Mouse (Mus musculus) T-helper 2 cell (primary cell): ENCODE measurements around the gene Isca1.
"Not testable (repeated sequence)": the region's sequence is repeated elsewhere in the genome, so short reads cannot be mapped to it uniquely, and the experiment has no call there.

Experiments
- in situ Hi-C: fragments of 300-600 bp; cut with MboI, MseI; formaldehyde crosslinking; loops from one replicate; pipeline ENCODE4 v1.15.1; 2025; ENCODE audit warnings: high pct_unique_total_duplicates

The Isca1 gene

GRCm38 (mm10) chr13:59746711-59747110 is 22.9 kb downstream of the Isca1 start, which contains the start of gene 1700014D04Rik:
TSS of gene 1700014D04Rik (minus strand) at chr13:59746752.
- in situ Hi-C loops: no loop called here

GRCm38 (mm10) chr13:59746164-59746563 is 23.4 kb downstream of the Isca1 start:
- in situ Hi-C loops: no loop called here

DNA sequence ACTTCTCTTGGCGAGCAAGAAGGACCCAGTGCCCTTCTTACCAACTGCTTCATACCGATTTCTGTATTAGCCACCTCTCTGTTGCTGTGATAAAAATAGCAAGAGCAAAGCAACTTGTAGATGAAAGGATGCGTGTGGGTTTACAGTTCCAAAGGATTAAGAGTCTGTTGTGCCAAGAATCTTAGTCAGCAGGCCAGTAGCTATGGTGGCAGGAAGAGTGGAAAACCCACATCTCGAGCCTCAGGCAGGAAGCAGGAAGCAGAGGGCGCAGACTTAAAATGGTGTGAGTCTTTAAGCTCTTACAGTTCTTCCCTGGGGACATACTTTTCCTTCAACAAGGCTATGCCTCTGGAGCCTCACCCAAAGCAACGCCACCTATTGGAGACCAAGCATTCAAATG is 24.1 kb downstream of the Isca1 start:
- in situ Hi-C loops: no loop called here

DNA sequence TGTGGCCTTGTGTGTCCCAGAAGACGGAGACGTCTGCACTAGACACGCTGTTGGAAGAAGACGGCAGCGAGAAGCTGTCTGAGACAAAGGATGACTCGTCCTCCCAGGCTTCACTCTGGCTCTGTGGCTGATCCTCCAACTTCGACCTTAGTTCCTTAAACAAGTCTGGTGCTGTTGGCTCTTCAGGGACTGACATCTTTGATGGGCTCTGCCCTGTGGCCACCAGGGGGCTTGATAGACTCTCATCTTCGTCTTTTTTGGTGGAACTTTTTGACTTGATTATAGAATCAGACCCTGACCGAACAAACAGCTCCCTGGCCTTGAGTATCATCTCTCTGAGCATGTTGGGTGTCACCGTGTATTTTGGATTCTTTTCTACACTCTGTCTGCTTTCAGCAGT is 27.9 kb downstream of the Isca1 start:
- in situ Hi-C loops: loop anchor here (5.0 kb wide), 1 partner anchor 39 kb away; no protein-coding TSS in a partner anchor

DNA sequence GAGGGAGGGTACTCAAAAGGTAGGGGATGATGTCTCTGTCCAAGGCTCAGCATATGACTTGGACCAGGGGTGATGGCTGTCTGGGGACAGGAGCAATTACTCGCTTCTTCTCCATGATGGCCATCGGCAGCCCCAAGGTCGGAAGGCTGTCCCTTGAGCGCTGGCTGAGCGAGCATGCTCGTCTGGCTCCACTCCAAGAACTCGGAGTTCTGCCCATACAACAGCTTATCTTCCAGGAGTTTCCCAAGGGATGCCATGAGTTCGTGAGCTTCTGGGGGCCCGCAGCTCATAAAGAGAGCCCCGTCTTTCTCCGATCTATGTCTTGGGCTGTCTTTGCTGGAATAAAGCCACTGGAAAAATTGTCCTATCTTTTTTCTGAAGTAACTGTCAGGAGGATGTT is 28.5 kb downstream of the Isca1 start:
- in situ Hi-C loops: loop anchor here (5.0 kb wide), 1 partner anchor 39 kb away; no protein-coding TSS in a partner anchor

- in situ Hi-C loops: loop anchor here (10.0 kb wide), 1 partner anchor 315 kb away; no protein-coding TSS in a partner anchor
These were observed 30.2 kb downstream of the Isca1 start for GRCm38 (mm10) chr13:59739397-59739796.

DNA sequence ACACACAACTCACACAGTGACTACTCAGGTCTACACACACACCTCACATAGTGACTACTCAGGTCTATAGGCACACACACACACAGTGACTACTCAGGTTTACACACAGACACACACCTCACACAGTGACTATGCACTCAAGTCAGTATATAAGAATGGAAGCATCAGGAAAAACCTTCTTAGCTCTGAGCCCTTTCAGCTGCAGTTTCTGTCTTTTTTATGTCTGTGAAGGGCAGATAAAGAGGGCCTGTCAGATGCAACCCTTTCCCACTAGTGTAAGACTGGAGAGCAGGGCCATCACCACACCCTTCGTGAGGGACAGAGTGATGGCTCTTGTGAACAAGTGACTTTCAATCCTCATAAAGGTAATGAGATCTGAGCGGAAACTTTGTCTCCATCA is 31.2 kb downstream of the Isca1 start:
- in situ Hi-C loops: loop anchor here (10.0 kb wide), 1 partner anchor 314 kb away; no protein-coding TSS in a partner anchor

- in situ Hi-C loops: loop anchor here (10.0 kb wide), 1 partner anchor 310 kb away; no protein-coding TSS in a partner anchor
These were observed 34.4 kb downstream of the Isca1 start for GRCm38 (mm10) chr13:59735190-59735589.

GRCm38 (mm10) chr13:59734347-59734746 is 35.3 kb downstream of the Isca1 start:
- in situ Hi-C loops: loop anchor here (10.0 kb wide), 1 partner anchor 310 kb away; no protein-coding TSS in a partner anchor

GRCm38 (mm10) chr13:59733936-59734335 is 35.7 kb downstream of the Isca1 start:
- in situ Hi-C loops: loop anchor here (10.0 kb wide), 1 partner anchor 309 kb away; no protein-coding TSS in a partner anchor

GRCm38 (mm10) chr13:59731652-59732051 is 38.0 kb downstream of the Isca1 start, which contains the start of gene Spata31d1d:
TSS of gene Spata31d1d (minus strand) at chr13:59731752.
- in situ Hi-C loops: loop anchor here (10.0 kb wide), 1 partner anchor 307 kb away; no protein-coding TSS in a partner anchor

GRCm38 (mm10) chr13:59728378-59729093 is 41.1 kb downstream of the Isca1 start:
- in situ Hi-C loops: loop anchor here (5.0 kb wide), 1 partner anchor 56 kb away; no protein-coding TSS in a partner anchor

DNA sequence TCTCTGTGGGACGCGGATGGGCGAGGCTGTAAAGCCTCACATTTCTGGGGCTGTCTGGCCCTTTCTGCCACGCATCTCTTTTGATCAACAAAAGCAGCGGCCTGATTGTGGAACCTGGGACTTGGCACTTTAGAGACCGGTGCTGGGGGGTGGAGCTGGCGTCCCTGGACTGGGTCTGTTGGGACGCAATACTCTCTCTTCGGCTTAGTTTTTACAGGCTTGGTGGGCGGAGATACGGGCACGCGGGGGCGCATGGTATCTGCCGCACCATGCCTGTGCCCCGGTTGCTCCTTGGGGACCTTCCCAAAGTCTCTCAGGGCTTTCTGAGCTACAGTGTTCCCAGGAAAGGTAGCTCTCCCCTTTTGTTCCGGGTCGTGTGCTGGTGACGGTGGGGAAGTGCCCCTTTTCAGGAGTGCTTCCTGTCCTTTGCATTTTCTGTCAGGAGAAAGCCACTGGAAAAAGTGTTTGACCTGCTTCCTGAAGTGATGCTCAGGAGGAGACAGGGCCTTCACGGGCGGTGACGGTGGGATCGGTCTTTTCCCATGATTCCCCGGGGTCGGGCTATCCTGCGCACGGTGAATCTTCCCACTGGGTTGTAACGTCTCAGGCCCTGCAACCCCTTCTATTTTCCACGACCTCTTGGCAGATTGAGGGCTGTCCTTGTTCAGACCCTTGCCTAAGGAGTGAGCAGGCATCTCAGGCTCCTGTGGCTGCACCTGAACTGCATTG is 43.3 kb downstream of the Isca1 start:
- in situ Hi-C loops: loop anchor here (5.0 kb wide), 1 partner anchor 54 kb away; no protein-coding TSS in a partner anchor

- in situ Hi-C loops: not testable (repeated sequence)
These were observed 47.5 kb downstream of the Isca1 start for GRCm38 (mm10) chr13:59722089-59722488.

DNA sequence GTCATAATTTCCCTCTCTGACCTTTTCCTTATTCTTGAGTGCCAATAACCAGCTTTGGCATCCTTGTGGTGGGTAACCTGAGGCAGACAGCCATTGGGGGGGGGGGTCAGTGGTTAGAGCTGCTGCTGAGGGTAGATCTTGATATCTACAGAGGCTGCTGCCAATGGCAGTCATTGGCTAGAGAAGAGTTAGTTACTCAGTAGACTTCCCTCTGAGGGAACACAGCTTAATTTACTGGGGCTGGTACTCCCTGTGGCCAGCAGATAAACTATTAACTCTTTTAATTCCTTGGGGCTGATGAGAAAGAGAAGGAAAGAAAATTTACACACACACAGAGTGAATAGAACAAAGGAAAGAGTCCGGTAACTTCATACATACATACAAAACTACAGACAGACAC is 50.1 kb downstream of the Isca1 start:
- in situ Hi-C loops: no loop called here

DNA sequence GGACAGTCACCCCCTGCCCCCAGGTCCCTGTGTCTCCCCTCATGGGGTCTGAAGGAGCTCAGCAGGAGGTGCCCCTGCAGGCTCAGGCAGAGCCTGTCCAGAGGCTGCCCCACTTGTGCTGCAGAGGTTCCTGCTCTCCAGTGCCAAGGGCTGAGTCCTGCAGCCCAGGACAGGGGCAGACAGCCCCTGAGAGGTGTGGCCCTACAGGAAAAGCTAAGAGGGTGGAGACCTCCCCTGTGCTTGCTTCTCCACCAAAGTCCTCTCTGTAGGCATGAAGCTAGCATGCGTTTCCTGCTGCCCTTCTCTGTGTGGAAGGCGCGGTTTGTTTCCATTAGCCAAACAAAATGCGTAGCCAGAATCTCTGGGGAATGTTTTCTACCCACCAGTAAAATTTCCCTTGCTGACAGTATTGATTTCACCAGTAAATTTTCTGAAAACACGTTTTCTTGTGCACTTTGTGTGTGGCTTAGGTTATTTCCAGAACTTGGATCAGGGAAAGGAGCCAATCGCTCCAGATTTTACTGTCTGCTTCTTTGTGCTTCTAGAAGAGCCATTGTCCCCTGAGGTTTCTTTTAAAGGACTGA is 50.7 kb downstream of the Isca1 start:
- in situ Hi-C loops: not testable (repeated sequence)

- in situ Hi-C loops: no loop called here
These were observed 55.9 kb downstream of the Isca1 start for GRCm38 (mm10) chr13:59713710-59714109.

DNA sequence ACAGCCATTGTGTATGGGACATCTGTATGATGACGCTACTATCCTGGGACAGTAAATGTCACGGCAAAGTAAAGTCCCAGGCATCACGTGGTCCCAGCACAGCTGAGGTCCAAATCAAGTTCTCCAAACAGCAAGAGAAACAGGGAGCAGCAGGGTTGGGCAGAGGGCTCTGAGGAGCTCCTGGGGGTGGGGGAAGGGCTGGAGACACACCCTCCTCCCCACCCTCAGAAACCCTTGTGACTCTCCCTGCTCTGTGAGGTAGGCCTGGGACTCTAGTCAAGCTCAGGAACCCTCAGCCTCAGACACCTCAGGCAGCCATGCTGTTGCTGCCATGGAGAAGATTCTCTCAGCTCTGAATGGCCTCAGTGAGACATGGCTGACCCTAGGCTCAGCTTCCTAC is 57.6 kb downstream of the Isca1 start, which contains the start of gene Spata31d1b:
Gene Spata31d1b (plus strand): TSS at position 301 of the 400 bp plus-strand sequence.
- in situ Hi-C loops: not testable (repeated sequence)

DNA sequence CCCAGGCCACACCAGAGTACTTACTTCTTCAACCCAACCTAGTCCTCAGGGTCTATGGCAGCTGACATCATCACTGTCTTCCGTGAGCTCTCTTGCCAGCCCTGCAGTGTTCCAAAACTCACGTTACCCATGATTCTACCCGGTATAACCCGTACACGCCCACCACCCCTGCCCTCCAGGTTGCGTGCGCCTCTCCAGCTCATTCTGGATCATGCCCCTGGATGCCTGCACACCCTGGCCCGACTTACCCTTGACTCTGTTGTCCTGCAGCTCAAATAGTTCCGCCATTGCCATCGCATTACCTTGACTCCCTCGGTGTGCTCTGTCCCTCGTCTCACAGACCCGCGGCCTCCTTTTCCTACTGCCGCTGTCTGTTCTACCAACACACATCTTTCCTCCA is 59.4 kb downstream of the Isca1 start, which contains the start of gene Spata31d1a:
Gene Spata31d1a (minus strand): TSS at position 101 of the 400 bp plus-strand sequence.
- in situ Hi-C loops: no loop called here
